Mouse (Mus musculus) bone marrow, adult 2 months (tissue): Measurements from ENCODE around the gene Golga2.

Experiments used
- CTCF ChIP-seq: fragments of 200-500 bp; IDR thresholded peaks from 2 replicates; pipeline ENCODE4 v1.5.1; 2011; ENCODE audit warnings: low read length, control low read depth; ENCODE audit not compliant: control insufficient read depth, insufficient read depth
- POLR2A ChIP-seq: fragments of 200-500 bp; IDR thresholded peaks from 2 replicates; pipeline ENCODE4 v1.6.1; 2011; ENCODE audit warnings: low read depth, mild to moderate bottlenecking, control low read depth, low read length, borderline replicate concordance; ENCODE audit not compliant: control insufficient read depth

- TF ChIP-seq POLR2A: no peak
- no peak for TF ChIP-seq CTCF
Measured at GRCm38 (mm10) chr2:32289578-32289977, 2.4 kb downstream of the Golga2 start.
